Mouse (Mus musculus) olfactory bulb, adult 2 months (tissue): ENCODE measurements around the gene Plet1.

Source experiments
- CTCF ChIP-seq: fragments of 200-500 bp; IDR thresholded peaks from 2 replicates; pipeline ENCODE4 v1.5.1; 2012; ENCODE audit warnings: low read depth, mild to moderate bottlenecking, low read length, moderate library complexity; ENCODE audit not compliant: insufficient read depth
- POLR2A ChIP-seq: fragments of 200-500 bp; IDR thresholded peaks from 2 replicates; pipeline ENCODE4 v1.6.1; 2012; ENCODE audit warnings: mild to moderate bottlenecking, low read depth, low read length, moderate library complexity; ENCODE audit not compliant: insufficient read depth

- TF ChIP-seq CTCF (no peak), POLR2A (no peak)
These were observed 26.4 kb downstream of the Plet1 start for GRCm38 (mm10) chr9:50520748-50521147.
